Mouse (Mus musculus): ENCODE results near the gene Wdr41. TPM values are rescaled to one million over a fixed set of nuclear protein-coding genes. Genes with fewer than 3 reads are reported as not detected.

Wdr41 gene
- total RNA-seq (2015; ENCODE audit: low replicate concordance) = 6.9 and 14.0 TPM in 2 replicates
- total RNA-seq (2017; ENCODE audit: low replicate concordance) = 2.0 and 3.4 TPM in 2 replicates

DNA sequence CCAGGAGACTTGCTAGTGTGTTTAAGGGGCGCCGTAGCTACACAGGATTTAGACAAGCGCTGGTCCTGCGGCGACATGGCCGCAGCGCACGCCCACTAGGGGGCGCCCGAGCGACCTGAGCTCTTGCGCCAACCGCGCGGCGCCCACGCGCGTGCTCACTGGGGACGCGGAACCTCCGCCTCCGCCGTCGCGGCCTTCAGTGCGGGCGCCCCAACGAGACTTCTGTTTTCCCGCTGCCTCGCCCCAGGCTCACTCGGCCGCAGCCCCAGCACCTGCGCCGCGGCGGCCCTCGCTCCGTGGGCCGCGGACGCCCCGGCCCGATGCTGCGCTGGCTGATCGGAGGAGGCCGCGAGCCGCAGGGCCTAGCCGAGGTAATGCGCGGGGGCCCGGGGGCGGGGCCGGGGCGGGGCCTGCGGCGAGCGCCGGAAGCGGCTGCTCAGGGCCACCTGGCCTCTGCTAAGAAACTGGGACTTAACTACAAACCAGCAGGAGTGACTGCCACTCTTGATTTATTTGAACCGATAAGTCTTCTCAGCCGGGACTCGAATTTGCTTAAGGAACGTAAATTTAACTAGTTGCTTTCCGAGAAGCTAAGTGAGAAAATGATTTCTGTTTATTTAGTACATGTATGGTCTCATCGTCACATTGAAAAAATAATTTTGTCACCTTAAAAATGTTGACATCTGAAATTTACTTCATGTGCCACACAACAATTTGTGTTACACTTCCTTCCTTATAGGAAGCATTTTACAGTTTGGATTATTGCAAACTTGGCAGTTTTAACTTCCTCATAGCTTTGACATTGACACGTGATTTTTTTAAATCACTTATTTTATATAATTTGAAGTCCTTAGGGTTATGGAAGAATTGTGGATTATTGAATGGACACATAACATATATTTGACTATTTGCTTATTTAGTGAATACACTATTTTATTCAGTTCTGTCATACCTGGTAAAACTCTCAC lies at the start of gene Wdr41:
TSS of gene Wdr41 (plus strand) at position 126 of the 968 bp plus-strand sequence.
- peak; percentile 94 for ATAC-seq (replicated peaks; ENCODE audit: low FRiP score, poor library complexity, severe bottlenecking)

DNA sequence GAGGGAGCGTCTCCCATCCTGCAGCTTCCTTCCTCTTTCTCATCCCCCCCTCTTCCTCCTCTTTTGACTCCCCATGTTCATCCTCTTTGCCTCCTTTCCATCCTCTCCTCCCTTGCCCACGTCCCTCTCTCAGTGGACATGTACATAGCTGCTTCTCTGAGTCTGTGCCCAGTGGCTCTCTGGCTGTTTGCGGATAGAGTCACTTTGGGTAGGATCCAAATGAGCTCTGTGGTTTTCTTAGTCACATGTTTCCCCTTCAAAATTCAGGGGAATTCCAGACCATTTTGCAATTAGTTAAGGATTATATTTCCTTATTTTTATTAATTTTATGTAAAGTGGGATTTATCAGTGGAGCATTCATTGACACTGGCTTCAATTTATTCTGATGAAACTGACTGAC lies 48.1 kb upstream of the Wdr41 start:
- no peak for ATAC-seq (replicated peaks; ENCODE audit: low FRiP score, poor library complexity, severe bottlenecking)

DNA sequence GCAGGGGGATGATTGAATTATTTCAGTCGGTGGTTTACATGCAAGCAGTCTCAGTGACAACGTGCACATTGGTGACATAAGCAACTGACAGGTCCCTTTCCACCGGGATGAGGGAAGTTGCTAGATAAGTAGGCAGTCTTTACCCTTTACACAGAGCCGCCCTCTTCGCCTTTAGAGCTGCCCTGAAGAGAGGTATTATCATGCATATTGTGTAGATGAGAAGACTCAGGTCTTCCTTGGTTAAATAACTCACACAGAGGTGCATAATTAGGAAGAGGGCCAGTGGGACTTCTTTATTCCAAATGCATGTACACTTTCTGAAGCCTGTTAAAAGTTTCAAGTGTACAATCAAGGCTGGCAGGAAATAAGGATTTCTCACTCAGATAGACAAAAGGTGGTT lies 37.7 kb upstream of the Wdr41 start:
- no peak for ATAC-seq (replicated peaks; ENCODE audit: low FRiP score, poor library complexity, severe bottlenecking)

DNA sequence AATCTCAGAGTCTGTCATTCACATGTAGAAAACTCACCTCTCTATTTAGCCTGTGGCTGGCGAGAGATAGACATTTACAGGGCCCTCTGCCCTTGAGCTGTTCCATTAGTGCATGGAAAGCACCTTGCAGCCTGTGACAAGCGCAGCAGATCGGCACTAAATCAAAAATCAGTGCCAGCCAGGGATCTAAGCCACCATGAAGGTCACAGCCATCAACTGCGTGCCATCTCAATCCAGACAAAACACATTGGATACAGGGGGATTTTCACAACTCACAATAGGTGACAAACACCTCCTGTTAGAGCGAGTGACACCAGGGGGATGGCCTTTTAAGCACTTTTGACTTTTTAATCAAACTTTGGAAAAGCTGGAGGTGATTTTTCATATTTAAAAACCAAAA lies 36.0 kb upstream of the Wdr41 start:
- ATAC-seq (replicated peaks; ENCODE audit: low FRiP score, poor library complexity, severe bottlenecking) = no peak

DNA sequence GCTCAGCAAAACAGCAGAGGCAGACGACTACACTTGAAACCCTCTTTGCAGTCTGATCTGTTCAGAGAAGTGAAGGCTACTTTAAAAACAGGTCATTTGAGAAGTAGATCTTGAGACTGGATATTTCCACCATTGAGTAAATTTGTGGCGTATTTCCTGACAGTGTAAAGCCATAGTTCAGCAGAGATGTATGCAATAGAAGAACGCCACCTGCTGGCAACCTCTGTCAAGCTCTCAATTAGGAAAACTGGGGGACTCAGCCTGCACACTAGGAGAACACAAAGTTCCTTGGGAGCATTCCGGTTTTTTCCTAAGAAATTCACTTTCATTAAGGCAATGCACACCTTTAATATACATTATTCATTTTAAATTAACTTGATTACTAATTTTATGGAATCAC lies 34.9 kb upstream of the Wdr41 start:
- ATAC-seq (replicated peaks; ENCODE audit: low FRiP score, poor library complexity, severe bottlenecking) = no peak

DNA sequence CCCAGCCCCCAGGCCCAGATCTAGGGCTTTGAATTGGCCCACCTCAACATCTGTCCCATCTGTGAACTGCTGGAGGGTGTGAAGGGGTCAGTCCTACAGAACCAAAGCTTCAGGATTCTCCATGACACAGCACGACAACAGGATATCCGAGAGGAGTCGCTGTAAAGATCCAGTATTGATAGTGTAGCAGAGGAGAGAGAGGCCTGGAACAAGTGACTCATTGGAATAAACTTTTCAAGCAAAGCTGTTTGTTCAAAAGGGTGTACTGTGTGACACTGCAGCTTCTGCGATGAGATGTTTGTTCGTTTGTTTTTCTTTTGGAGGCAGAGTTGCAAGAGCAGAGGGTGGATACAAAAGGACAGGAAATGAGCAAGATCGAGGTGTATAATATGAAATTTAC lies 20.2 kb upstream of the Wdr41 start:
- ATAC-seq (replicated peaks; ENCODE audit: low FRiP score, poor library complexity, severe bottlenecking) = no peak

DNA sequence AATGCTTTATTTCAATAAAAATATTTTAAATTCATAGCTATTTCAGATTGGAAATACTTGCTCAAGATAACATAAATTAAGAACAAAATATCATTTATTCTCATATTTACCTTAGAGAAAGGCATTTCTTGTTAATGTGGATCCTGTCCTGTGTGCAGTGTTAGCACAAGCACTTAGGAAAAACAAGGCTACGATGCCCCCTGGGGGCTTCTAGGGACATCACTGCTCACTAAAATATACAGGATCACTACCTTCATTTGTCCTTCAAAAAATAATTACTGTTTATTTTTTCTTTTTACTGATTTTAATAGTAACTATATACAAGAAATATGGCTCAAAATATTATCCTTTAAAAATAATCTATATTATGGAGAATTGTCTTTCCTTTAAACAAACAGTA lies 18.2 kb upstream of the Wdr41 start:
- ATAC-seq (replicated peaks; ENCODE audit: low FRiP score, poor library complexity, severe bottlenecking) = no peak

DNA sequence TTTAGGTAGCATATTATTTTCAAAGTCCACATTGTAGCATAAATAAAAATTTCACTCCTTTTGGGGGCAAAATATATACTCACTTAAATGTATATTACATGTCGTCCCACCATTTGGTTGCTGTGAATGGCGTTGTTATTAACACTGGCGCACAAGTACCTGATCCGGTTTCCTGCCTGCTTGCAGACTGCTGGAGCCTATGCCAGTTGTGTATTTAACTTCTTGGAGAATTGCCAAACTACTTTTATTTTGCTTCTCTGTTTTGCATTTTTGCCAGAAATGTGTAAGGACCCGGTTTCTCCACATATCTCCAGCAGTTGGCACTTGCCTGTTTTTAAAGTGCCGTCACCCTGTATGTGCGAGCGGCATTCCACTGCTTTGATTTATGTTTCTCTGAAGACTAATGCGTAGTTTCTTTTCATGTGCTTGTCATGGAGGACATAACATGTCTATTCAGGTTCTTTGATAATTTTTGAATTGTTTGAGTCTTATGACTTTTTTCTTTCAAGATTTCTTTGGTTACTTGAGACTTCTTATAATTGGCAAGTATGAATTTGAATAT lies 6.1 kb upstream of the Wdr41 start:
- ATAC-seq (replicated peaks; ENCODE audit: low FRiP score, poor library complexity, severe bottlenecking) = no peak

DNA sequence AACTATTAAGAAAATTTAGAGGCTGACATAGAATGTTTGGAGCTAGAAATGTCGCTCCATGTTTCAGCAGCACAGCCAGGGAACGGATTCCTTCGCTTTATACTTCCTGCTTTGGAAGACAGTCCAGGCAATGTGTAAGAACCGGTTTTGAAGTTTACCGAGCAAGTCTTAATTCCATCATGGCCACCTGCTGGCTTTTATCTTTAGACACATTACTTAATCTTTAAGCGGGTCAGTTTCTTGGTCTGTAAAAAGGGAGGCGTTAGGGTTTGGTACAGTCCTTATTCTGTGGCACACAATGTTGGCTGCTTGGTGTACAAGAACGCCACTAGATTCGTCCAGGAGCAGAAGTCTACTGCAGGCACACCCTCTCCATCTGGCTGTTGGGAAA lies 321 bp upstream of the Wdr41 start:
- peak; percentile 60 for ATAC-seq (replicated peaks; ENCODE audit: low FRiP score, poor library complexity, severe bottlenecking)

DNA sequence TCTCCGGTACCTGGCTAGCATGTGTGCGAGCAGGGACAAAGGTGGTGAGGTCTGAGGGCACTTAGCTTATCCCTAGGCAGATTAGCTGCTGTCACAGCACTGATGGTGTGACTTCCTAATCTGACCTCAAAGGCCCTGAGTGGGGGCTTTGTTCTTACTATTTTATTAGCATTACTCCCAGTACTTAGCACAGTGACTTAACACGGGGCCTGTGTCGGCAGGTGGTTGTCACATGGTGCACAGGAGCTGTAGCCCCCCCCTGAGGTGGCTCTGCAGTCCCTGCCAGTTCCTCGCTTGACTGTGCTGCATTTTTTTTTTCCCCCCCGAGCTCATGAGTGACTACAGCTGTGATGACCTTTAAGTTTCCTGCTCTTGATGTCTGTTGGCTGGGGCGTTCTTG lies 2.9 kb downstream of the Wdr41 start:
- no peak for ATAC-seq (replicated peaks; ENCODE audit: low FRiP score, poor library complexity, severe bottlenecking)

DNA sequence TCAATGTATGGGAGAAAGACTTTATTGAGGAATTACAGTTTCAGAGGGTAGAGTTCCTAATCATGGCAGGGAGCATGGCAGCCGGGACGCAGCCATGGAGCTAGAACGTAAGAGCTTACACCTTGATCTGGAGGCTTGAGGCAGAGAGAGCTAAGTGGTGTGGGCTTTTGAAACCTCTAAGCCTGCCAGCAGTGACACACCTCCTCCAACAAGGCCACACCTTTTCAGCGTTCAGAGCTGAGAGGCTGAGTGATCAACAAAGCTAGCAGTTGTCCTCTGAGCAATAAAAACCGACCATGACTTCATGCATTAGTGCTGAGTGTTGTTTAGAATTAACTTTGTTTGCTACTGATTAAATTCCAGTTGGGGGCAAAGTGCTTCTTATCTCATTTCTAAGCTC lies 14.4 kb downstream of the Wdr41 start:
- no peak for ATAC-seq (replicated peaks; ENCODE audit: low FRiP score, poor library complexity, severe bottlenecking)

DNA sequence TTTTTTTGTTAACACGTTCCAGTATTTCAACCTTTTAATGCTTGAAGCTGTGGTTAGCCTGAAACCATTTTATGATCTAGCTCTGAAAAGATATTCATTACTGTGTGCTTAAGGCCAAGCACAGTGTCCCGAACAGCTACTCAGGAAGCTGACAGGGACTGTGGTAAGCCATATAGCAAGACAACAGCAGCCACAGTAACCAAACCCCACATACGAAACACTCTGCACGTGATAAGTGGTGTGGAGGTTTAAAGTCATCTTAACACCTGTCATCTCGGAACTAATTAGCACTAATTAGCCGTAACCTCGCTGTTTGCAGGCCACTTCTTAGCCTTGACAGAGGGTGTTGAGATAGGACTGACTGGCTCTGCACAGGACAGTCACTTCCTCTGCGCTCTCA lies 31.1 kb downstream of the Wdr41 start:
- ATAC-seq (replicated peaks; ENCODE audit: low FRiP score, poor library complexity, severe bottlenecking) = no peak

DNA sequence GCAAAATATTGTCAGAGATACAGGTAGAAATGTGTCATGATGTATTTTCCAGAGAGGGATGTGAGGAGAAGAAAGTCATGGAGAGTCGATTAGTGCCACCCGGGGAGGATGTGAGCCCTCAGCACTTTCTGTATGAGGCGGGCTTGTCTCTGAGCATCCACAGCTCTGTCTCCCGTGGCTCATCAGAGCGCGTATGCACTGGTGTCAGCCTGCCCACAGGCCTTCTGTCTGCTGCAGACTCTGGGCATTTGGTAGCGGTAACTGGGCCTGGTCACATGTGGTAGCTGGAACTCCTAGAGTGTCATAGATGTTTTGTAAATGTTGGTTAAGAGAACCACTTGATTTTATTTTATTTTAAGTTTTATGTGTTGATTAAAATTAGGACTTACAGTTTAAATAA lies 33.1 kb downstream of the Wdr41 start:
- no peak for ATAC-seq (replicated peaks; ENCODE audit: low FRiP score, poor library complexity, severe bottlenecking)

DNA sequence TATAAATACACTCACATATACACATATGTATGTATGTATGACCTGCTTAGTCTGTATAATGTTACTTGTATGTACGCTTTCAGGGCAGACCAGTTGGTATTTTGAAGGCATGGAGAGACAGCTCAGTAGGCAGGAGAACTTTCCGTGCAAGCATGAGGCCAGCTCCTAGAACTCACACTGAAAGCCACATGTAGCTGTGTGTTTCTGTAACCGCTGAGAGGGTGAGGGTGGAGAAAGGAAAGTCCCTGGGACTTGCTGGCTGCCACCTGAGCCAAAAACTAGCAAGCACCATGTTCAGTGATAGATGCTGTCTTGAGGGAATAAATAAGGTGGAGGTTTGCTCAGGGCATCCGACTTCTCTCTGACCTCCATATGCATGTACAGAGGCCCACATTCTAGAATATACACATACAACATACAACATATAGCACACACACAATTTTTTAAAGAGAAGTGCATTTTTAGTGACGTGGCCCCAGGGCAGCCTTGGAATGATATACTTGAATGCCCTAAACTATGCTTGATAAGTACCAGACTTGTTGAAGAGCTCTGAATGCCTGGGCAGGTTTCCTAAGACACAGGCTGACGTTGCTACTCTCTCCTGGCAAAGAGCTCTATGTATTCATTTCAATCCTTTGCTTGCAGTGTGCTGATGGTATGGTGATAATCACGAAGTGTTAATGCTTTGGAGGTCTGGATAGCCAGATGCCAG lies 35.6 kb downstream of the Wdr41 start:
- ATAC-seq (replicated peaks; ENCODE audit: low FRiP score, poor library complexity, severe bottlenecking) = no peak

DNA sequence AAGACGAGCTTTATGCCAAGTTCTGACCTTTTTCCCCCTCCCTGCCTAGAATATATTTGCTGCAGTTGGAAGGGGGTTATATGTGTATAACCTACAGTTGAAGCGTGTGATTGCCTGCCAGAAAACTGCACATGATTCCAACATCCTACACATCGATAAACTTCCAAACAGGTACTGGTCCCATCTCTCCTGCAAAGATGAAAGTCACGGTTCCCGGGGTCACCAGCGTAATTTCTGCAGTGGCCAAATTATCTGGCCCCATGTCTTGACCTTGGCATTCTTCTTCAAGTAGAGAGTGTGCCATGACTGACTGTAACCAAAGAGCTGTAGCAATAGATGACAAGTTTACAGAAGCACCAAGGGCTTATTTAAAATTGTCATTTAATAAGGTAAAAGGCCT lies 41.1 kb downstream of the Wdr41 start:
- ATAC-seq (replicated peaks; ENCODE audit: low FRiP score, poor library complexity, severe bottlenecking) = no peak

DNA sequence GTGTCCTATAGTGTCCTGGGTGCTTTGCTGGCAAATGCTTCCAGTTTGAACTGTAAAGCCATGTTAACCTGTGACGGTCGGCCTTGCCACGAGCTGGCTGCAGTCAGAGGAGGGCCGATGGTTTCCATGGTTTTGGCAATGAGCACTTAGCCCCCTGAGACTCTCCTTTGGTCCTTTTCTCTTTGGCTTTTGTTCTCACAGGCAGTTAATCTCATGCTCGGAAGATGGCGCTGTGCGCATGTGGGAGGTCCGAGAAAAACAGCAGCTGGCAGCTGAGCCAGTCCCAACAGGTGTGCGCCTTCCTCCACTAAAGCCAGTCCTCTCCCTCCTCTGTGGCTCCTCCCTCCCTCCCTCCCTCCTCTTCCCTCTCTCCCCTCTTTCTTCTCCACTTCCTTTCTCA lies 41.8 kb downstream of the Wdr41 start:
- ATAC-seq (replicated peaks; ENCODE audit: low FRiP score, poor library complexity, severe bottlenecking) = no peak

DNA sequence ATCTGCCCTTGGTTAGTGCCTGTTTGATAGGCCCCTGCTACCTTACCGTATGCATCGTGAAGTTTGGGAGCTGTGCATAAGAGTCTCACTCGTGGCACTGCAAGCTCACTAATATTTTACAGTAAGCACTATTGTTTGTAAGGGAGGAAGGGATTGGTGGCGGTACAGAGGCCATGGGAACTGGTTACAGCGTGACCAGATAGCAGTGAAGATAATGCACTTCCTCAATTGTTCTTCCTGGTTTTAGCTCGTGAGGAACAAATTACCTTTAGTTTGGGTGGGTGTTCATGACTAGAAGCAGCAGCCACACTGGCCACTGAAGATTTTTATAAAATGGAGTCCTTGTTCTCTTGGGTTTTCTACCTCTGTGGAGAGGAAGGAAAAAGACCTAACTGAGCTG lies 43.2 kb downstream of the Wdr41 start:
- no peak for ATAC-seq (replicated peaks; ENCODE audit: low FRiP score, poor library complexity, severe bottlenecking)

DNA sequence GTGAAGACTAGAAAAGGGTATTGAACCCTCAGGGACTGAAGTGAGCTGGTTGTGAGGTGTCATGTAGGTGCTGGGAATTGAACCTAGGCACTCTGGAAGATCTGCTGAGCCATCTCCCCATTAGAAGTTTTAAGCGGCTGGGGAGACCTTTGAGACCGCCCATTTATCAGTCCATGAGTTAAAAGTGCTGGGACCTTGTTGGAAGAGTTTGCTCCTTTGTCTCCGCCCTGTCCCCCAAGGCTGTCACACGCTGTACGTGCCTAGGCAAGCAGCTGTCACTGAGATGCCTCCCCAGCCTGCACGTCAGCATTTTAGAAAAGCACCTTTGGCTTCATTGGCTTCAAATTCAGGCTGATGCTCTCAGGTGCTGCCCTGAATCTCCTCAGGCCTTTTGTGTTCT lies 44.1 kb downstream of the Wdr41 start:
- ATAC-seq (replicated peaks; ENCODE audit: low FRiP score, poor library complexity, severe bottlenecking) = no peak

DNA sequence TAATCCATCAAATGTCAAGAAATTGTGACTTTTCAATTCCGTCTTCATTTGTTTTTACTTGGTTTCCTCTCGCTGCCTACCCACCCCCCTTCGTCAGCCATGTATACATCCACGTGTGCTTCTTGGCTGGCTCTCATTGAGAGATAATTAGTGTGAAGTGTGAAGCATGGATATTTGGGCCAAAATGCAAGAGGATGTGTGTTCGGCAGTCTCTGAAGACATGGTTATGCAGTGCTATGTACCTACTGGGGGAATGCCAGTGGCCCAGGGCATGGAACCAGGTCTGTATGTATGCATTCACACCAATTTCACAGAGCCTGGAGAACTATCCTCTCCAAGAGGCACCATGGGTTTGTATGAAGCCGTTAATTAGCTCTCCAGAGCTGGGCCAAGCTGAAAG lies 54.7 kb downstream of the Wdr41 start:
- no peak for ATAC-seq (replicated peaks; ENCODE audit: low FRiP score, poor library complexity, severe bottlenecking)

DNA sequence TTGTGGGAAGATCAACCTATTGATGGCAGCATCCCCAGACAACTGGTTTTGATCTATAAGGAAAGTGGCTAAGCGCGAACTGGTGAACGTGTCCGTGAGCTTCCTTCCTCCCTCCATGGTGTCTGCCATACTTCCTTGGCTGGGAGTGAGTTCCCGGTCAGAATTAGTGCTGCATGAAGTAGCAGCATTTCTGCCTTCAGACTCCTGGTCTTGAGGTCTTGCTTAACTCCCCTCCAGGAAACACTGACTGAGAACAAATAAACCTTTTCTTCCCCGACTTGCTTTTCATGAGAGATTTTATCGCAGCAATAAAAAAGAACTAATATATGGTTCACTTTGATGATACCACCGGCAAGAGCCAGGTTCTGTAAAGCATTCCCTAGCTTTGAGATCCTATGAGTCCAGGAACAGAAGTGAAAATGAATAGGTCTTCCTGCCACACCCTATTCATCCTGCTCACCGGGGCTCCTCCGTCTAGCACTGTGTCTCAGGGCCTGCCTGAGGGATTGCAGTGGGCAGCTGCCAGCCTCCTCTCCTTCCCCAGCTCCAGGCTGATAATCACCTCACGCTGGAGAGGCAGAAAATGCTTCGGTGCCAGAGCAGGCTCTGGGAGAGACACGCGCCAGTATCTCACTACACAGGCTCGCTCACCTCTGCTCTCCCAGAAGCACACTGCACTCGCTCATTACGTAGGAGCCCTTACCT lies 56.1 kb downstream of the Wdr41 start:
- ATAC-seq (replicated peaks; ENCODE audit: low FRiP score, poor library complexity, severe bottlenecking) = no peak

Data from erythroblast, adult 5-6 weeks (primary cell).